Mouse (Mus musculus) heart, adult 2 months (tissue): ENCODE measurements at regions not wholly inside any gene's neighbourhood (a gene's known extent, or its start where the extent isn't known, plus 50 kb on each side); places are given as distances from the start of the nearest gene placed in this dataset.

Experiments used
- CTCF ChIP-seq: fragments of 200-600 bp; IDR thresholded peaks from 2 replicates; pipeline ENCODE4 v1.8.1; 2022; ENCODE audit warnings: antibody characterized with exemption, mild to moderate bottlenecking, moderate library complexity
- POLR2A ChIP-seq: fragments of 200-500 bp; IDR thresholded peaks from 2 replicates; pipeline ENCODE4 v1.6.1; 2011; ENCODE audit warnings: mild to moderate bottlenecking, low read depth, low read length, control low read depth; ENCODE audit not compliant: insufficient read depth

- TF ChIP-seq POLR2A (no peak), CTCF (peak; percentile 61)
Observed at GRCm38 (mm10) chr8:49529294-49529693, 685.5 kb upstream of the Tenm3 start.
